Mouse (Mus musculus) granulocyte monocyte progenitor cell, adult 5-6 weeks (primary cell): ENCODE data around the gene Fbxw11. TPM values are rescaled to one million over a fixed set of nuclear protein-coding genes. Genes with fewer than 3 reads are reported as not detected.

Source experiments
- total RNA-seq, 2 experiments: library from RNA; stranded (forward) in 1 of 2; stranded (reverse) in 1 of 2; fragments of 200-712, 200-1000 nt in 1 of 2; fragments of >200 nt in 1 of 2; fragmentation: Nextera tagmentation in 1 of 2; gene quantifications; 2 replicates each; pipeline ENCODE4 v1.2.3; 2014 to 2017

The Fbxw11 gene
- total RNA-seq, 2 experiments from 2014 or later, result 35.4 to 62.0 TPM

Other genes starting within 250 kb of the Fbxw11 start
- 9.5 and 14.1 TPM in 2 replicates for gene Ubtd2, start 187.4 kb upstream of the Fbxw11 start, total RNA-seq (2014; fragmentation: Nextera tagmentation)
- 3.6 and 7.3 TPM in 2 replicates for gene Ubtd2, start 187.4 kb upstream of the Fbxw11 start, total RNA-seq (2017)
- gene Efcab9, start 110.6 kb upstream of the Fbxw11 start, total RNA-seq (2014; fragmentation: Nextera tagmentation), result not detected in 2 replicates
- 1.2 TPM in 1 of 2 replicates, not detected in the other for gene Efcab9, start 110.6 kb upstream of the Fbxw11 start, total RNA-seq (2017)
- 13.3 and 15.7 TPM in 2 replicates for gene Stk10, start 109.4 kb upstream of the Fbxw11 start, total RNA-seq (2014; fragmentation: Nextera tagmentation)
- 12.7 and 13.2 TPM in 2 replicates for gene Stk10, start 109.4 kb upstream of the Fbxw11 start, total RNA-seq (2017)
- gene Smim23, start 181.9 kb downstream of the Fbxw11 start, total RNA-seq (2014; fragmentation: Nextera tagmentation), result not detected in 2 replicates
- not detected in 2 replicates for gene Smim23, start 181.9 kb downstream of the Fbxw11 start, total RNA-seq (2017)